Mouse (Mus musculus): ENCODE data around the gene Cdipt.

The Cdipt gene

GRCm38 (mm10) chr7:127011051-127011450 lies 35.3 kb downstream of the Cdipt start:
- intact Hi-C loops (cut with DNase I) = loop anchor here (5.0 kb wide), 1 partner anchor 34 kb away; the partner anchor contains the start of genes Cdipt and Cdiptos

DNA sequence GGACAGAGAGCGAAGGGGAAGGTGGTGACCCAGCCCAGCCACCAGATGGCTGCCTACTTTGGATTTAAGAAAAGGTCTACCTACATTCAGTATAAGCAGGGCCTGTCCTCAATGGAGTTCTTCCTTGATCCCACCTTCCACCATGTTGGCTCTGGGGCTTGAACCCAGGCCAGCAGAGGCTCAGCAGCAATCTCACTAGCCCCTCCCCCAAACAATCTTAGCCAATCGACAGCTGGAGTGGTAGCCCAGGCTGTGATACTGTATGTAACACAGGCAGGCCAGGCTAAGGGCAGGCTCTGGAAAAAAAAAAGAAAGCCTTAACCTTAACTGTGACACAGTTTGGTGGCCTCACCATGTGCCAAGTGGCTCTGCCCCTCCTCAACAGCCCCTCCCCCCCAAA lies 36.0 kb downstream of the Cdipt start:
- intact Hi-C loops (cut with DNase I) = loop anchor here (5.0 kb wide), 1 partner anchor 34 kb away; the partner anchor contains the start of genes Cdipt and Cdiptos

GRCm38 (mm10) chr7:127012374-127012773 lies 36.7 kb downstream of the Cdipt start:
- intact Hi-C loops (cut with DNase I) = loop anchor here (5.0 kb wide), 1 partner anchor 35 kb away; the partner anchor contains the start of genes Cdipt and Cdiptos

DNA sequence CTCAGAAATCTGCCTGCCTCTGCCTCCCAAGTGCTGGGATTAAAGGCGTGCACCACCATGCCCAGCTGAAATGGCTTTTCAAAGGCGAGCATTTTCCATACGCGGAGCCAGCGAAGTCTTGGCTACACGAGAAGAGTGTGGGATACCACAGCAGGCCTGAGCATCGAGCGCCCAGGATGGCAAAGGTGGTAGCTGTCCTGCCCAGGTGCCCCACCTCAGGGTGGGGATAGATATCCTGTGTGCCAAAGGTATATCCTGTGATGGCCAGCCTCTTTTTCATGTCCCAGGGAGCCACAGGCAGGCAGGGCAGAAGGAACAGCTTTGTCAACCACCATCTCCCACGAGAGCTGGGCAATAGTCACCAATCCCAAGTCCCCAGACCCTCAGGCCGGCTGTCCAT lies 37.1 kb downstream of the Cdipt start:
- intact Hi-C loops (cut with DNase I) = loop anchor here (5.0 kb wide), 1 partner anchor 36 kb away; the partner anchor contains the start of genes Cdipt and Cdiptos

- intact Hi-C loops (cut with DNase I) = loop anchor here (5.0 kb wide), 1 partner anchor 36 kb away; the partner anchor contains the start of genes Cdipt and Cdiptos
Observed at GRCm38 (mm10) chr7:127013385-127013784, 37.7 kb downstream of the Cdipt start.

DNA sequence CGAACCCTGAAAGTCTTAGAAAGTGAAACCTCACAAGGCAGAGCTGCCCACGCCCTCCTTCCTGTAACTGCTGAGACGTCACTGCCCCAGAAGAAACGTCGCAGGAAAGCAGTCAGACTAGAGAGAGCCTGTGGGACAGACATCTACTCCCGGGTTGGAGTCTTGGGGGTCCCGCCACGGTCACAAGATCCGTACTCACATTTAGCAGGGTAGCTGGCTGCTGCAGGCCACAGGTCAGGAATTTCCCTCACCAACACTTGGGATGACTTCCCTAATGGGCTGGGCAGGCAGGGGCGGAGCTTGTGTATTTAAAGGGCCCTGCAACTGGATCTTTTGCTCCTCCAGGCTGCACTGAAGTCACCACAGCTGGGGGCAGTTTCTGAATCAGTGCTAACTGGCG lies 38.6 kb downstream of the Cdipt start, which contains the start of gene Mvp:
TSS of gene Mvp (minus strand) at position 302 of the 400 bp plus-strand sequence.
- intact Hi-C loops (cut with DNase I) = loop anchor here (5.0 kb wide), 1 partner anchor 37 kb away; the partner anchor contains the start of genes Cdipt and Cdiptos

DNA sequence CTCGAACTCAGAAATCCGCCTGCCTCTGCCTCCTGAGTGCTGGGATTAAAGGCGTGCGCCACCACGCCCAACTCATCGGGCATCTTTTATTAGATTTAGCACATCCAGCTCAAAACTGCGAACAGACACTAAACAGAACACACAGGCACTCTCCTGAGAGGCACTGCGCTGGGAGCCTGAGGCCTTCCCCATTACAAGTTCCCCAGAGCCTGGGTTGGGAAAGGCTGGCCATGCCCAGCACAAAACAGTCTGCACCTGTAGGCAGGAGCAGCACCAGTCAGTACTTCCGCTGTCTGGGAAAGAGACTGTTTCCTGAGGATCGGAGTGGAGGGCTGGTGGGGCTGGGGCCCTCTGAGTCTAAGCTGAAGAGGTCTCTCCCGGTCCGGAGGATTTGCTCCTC lies 39.3 kb downstream of the Cdipt start:
- intact Hi-C loops (cut with DNase I) = loop anchor here (5.0 kb wide), 1 partner anchor 38 kb away; the partner anchor contains the start of genes Cdipt and Cdiptos

DNA sequence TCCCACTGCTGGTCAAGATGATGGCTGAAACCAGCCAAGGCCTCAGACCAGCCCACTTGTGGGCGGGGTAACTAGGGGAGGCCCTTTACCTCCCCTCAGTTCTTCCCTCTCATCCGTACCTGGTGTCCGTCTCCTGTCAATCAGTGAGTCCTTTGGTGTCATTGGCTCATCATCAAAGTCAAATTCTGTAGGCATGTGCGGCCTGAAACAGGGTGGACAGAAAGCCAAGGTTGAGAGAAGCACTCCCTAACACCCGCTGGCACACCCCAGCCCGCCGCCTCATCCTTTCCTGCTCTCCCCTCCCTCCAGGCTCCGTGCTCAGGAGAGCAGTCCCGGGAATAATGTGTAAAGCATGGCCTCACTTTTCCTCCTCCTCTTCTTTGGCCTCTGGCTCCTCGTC lies 40.4 kb downstream of the Cdipt start:
- intact Hi-C loops (cut with DNase I) = no loop called here

DNA sequence TGATC lies 40.6 kb downstream of the Cdipt start, which contains the start of gene Pagr1b:
TSS of gene Pagr1b (minus strand) at position 4 of the 5 bp plus-strand sequence.
- intact Hi-C loops (cut with DNase I) = no loop called here

DNA sequence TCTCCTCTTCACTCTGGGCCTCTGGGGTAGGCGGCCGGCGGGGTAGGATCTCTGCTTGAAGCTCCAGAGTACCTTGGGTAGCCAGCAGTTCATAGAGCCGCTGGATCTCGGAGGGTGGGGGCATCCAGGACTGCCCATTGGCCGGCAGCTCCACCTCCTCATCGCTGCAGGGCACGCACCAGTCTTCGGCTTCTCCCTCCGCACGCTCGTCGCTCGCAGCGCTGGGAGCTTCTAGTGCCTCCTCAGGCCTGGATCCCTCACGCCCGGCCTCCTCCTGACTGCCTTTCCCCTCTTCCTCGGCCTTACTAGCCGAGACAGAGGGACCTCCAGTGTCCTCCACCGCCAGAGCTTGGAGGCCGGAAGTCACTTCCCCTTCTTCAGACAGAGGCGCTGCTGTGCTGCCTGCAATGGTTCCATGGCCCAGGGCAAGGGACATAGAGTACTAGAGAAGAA lies 40.8 kb downstream of the Cdipt start:
- intact Hi-C loops (cut with DNase I) = no loop called here

- intact Hi-C loops (cut with DNase I) = no loop called here
Observed at GRCm38 (mm10) chr7:127016971-127017949, 41.5 kb downstream of the Cdipt start, which contains the start of gene Pagr1a. Pagr1a (minus strand) TSS chr7:127017352.

DNA sequence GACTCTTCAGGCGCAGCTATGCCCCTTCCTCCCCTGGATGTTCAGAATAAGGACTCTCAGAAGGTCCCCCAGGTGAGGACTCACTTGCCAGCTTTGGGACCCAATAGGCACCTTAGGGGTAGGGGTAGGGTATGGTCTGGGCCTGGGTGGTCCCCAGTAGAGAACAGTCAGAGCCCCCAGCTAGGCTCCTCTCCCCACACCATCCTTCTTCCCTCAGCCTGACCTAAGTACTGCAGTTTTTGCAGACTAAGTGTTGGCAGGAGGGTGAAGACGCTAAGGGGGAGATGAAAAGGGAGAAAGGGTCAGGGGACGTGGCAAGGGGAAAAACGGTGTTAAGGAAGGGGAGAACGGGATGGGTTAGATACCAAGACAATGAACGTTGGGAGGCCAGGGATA lies 42.2 kb downstream of the Cdipt start:
- intact Hi-C loops (cut with DNase I) = no loop called here

DNA sequence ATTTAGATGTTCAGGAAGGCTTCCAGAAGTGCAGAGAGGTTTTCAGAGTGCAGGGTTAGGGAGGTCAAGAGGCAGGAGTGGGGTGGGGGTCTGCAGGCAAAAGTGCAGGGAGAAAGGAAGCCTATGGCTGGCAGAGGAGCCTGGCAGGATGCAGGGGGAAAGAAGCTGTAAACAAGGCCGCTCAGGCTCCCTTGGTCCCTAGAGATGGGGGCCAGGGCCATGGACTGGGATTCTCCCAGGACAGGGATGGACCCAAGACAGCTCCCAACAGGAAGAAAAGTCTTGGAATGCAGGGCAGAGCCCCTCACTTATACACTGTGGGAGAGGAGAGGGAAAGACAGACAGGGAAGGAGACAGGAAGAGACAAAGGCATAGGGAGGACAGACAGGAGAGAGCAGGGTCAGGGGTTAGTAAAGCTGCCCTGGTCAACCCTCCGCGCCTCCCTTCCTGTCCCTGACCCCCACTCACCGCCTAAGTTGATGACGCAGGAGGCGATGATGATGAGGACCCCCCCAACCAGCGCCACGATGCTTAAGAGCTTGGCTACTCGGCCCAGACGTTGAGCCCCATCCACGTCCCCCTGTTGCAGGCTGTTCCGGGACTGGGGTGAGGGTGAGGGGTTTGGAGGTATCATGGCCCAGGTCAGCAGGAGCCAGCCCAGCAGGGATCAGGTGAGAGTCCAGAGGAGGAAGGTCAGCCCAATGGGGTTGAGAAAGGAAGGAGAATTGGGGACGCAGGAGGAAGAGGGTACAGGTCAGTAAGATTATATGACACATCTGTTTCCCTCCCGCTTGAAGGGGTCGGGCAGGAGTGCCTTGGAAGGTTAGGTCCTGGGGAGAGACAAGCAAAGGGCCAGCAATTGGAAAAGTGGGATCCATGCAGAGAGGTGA lies 42.9 kb downstream of the Cdipt start:
- intact Hi-C loops (cut with DNase I) = no loop called here

GRCm38 (mm10) chr7:127019306-127019960 lies 43.7 kb downstream of the Cdipt start:
- intact Hi-C loops (cut with DNase I) = no loop called here

DNA sequence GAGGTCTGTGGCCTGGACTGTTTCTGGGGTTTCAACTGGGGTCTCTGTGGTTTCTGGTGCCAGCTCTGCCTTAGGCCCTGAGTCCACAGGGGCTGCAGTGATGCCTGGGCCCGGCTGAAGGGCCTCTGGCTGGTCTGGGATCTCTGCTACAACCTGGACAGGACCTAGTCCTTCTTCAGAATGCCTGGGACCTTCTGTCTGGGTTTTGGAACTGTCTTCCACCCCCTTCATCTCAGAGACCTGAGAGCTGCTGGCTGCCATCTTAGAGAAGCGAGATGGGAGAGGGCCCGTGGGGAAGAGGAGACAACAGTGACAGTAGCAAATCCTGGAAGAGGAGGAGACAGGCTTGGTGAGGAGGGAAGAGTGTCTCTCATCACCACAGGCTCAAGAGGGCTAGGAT lies 44.3 kb downstream of the Cdipt start:
- intact Hi-C loops (cut with DNase I) = no loop called here

GRCm38 (mm10) chr7:127020491-127020890 lies 44.8 kb downstream of the Cdipt start:
- intact Hi-C loops (cut with DNase I) = no loop called here

GRCm38 (mm10) chr7:127020901-127021562 lies 45.3 kb downstream of the Cdipt start, which contains the start of the genes Gm42742 and Prrt2:
Gm42742 (minus strand) TSS chr7:127021097.
Prrt2 (minus strand) TSS chr7:127021211.
- intact Hi-C loops (cut with DNase I) = no loop called here

GRCm38 (mm10) chr7:127021563-127022527 lies 46.1 kb downstream of the Cdipt start:
- intact Hi-C loops (cut with DNase I) = no loop called here
